ENCODE assay signal across 11 mouse cellular contexts in genomic region chr11:71670111-71671050, GRCm38 (mm10).
A peak's percentile ranks its signal among the peaks of the same experiment; 100 is the strongest.
DNase-seq lines count a peak whose midpoint lies in the region; ATAC-seq and TF ChIP-seq lines count a peak whose summit lies in the region.
"Had no signal": no experiment of that assay in that cellular context is flagged by ENCODE, and none has a peak within 500 bp of the region (broad histone marks: within the 10 kb centered on the region; RNA-seq: fewer than 3 reads in every experiment).

No protein-coding gene starts in this region.

- no peak overlapping the region for H3K4me2 ChIP-seq in midbrain, postnatal 0 days (ENCODE audit: low read depth, low read length, poor library complexity, severe bottlenecking)
- H3K4me2 ChIP-seq in midbrain, embryonic 11.5 days = no peak overlapping the region
- H3K4me2 ChIP-seq: heart, embryonic 15.5 days; kidney, embryonic 15.5 days; liver, embryonic 15.5 days had no signal

- DNase-seq in CD4-positive, CD25-positive, alpha-beta regulatory T cell, adult 2 months (ENCODE audit: low read depth, low spot score) = peak; percentile 46
- DNase-seq in midbrain, postnatal 0 days (ENCODE audit: low spot score) = peak; percentile 64
- no peak for DNase-seq in midbrain, embryonic 11.5 days (ENCODE audit: low spot score, missing footprints)
- peak; percentile 18 for DNase-seq in lung, postnatal 10 days
- DNase-seq in thymus, postnatal 25 days = peak; percentile 76
- no peak for DNase-seq in layer of hippocampus, adult 11-12 months (ENCODE audit: low spot score)
- DNase-seq in ovary, postnatal 14 days (ENCODE audit: low spot score) = no peak

- no peak overlapping the region for H3K27ac ChIP-seq in midbrain, postnatal 0 days (ENCODE audit: low read depth, low read length)
- no peak overlapping the region for H3K27ac ChIP-seq in midbrain, embryonic 11.5 days (ENCODE audit: low read depth, low read length)
- H3K27ac ChIP-seq: heart, embryonic 15.5 days; kidney, embryonic 15.5 days; liver, embryonic 15.5 days had no signal

- H3K27me3 ChIP-seq in midbrain, postnatal 0 days (ENCODE audit: insufficient read depth, low read length) = no peaks in the 10 kb centered on the region
- no peaks in the 10 kb centered on the region; the same call in 1 of the 2 replicates for H3K27me3 ChIP-seq in midbrain, embryonic 11.5 days (ENCODE audit: control insufficient read depth, insufficient read depth, low read length)
- H3K27me3 ChIP-seq: heart, embryonic 15.5 days; kidney, embryonic 15.5 days; liver, embryonic 15.5 days had no signal

- no peaks in the 10 kb centered on the region for H3K36me3 ChIP-seq in midbrain, postnatal 0 days (ENCODE audit: insufficient read depth, low read length)
- H3K36me3 ChIP-seq in midbrain, embryonic 11.5 days (ENCODE audit: control insufficient read depth, insufficient read depth, low read length) = no peaks in the 10 kb centered on the region
- H3K36me3 ChIP-seq: heart, embryonic 15.5 days; kidney, embryonic 15.5 days; liver, embryonic 15.5 days had no signal

- TF ChIP-seq CTCF in midbrain, postnatal 0 days (IDR thresholded peaks at IDR 0.05) = no peak

- no peak for ATAC-seq in CD4-positive, CD25-positive, alpha-beta regulatory T cell, adult 4 months
- no peak for ATAC-seq in midbrain, postnatal 0 days (ENCODE audit: low FRiP score)
- no peak for ATAC-seq in midbrain, embryonic 11.5 days (ENCODE audit: low FRiP score)

- no peak overlapping the region for H3K4me3 ChIP-seq in midbrain, postnatal 0 days (ENCODE audit: low read depth, low read length)
- no peak overlapping the region for H3K4me3 ChIP-seq in midbrain, embryonic 11.5 days (ENCODE audit: low read depth, low read length)
- H3K4me3 ChIP-seq: heart, embryonic 15.5 days; kidney, embryonic 15.5 days; liver, embryonic 15.5 days had no signal

- H3K9me3 ChIP-seq in midbrain, postnatal 0 days (ENCODE audit: low read length) = no peaks in the 10 kb centered on the region
- H3K9me3 ChIP-seq in midbrain, embryonic 11.5 days (ENCODE audit: control insufficient read depth, low read length) = no peaks in the 10 kb centered on the region
- H3K9me3 ChIP-seq: heart, embryonic 15.5 days; kidney, embryonic 15.5 days; liver, embryonic 15.5 days had no signal

- H3K4me1 ChIP-seq in midbrain, postnatal 0 days (ENCODE audit: insufficient read depth, low read length) = no peaks in the 10 kb centered on the region
- H3K4me1 ChIP-seq in midbrain, embryonic 11.5 days (ENCODE audit: control insufficient read depth, insufficient read depth, low read length) = no peaks in the 10 kb centered on the region
- H3K4me1 ChIP-seq: heart, embryonic 15.5 days; liver, embryonic 15.5 days had no signal

- H3K9ac ChIP-seq in midbrain, postnatal 0 days (replicated peaks; ENCODE audit: low read length, poor library complexity, severe bottlenecking) = no peak overlapping the region
- no peak overlapping the region for H3K9ac ChIP-seq in midbrain, embryonic 11.5 days (ENCODE audit: low read length)
- H3K9ac ChIP-seq: heart, embryonic 15.5 days; kidney, embryonic 15.5 days; liver, embryonic 15.5 days had no signal

- 72% methylated on average over 19 of the region's 19 CpGs for whole genome bisulfite sequencing in midbrain, postnatal 0 days
- 84% methylated on average over 19 of the region's 19 CpGs for WGBS in midbrain, embryonic 11.5 days

Comparison
In these comparisons a context has a peak if more than half of its experiments do, and no peak if none do; other contexts are left out.
1. DNase-seq: peak in CD4-positive, CD25-positive, alpha-beta regulatory T cell, adult 2 months (single experiment), midbrain, postnatal 0 days (single experiment), lung, postnatal 10 days (single experiment) and thymus, postnatal 25 days (single experiment); none in midbrain, embryonic 11.5 days (single experiment), layer of hippocampus, adult 11-12 months (single experiment) and ovary, postnatal 14 days (single experiment).